Mouse (Mus musculus): Measurements from ENCODE around the gene Ifi203. TPM values are rescaled to one million over a fixed set of nuclear protein-coding genes. Genes with fewer than 3 reads are reported as not detected.
"Not testable (repeated sequence)": the region's sequence is repeated elsewhere in the genome, so short reads cannot be mapped to it uniquely, and the experiment has no call there.

Ifi203 gene
- polyA plus RNA-seq, 1 experiment from 2014 or later: 0.68 TPM

DNA sequence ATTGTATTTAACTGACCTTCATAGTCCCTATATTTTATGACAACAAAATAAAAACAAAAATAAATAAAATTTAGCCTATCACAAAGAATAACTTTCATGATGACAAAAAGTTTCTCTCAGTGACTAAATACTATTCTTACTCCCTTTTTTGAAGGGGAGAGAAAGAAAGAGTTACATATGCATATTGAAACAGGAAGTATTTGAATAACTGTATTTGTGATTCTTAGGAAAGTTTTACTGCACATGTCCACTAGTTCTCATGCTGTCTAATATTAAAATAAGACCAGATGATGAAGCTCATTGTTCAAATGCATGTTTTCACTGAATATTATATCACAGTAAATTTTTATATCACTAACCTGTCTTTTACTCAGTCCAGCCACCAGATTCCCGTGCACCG, 950 bp downstream of the Ifi203 start:
- not testable (repeated sequence) for H3K4me1 ChIP-seq; H3K27me3 ChIP-seq (replicated peaks); H3K4me2 ChIP-seq; H3K36me3 ChIP-seq (replicated peaks); H3K9me3 ChIP-seq; H3K27ac ChIP-seq; H3K9ac ChIP-seq; H3K4me3 ChIP-seq; ATAC-seq (replicated peaks)
- WGBS: 94% methylated on average over 2 of the region's 2 CpGs

DNA sequence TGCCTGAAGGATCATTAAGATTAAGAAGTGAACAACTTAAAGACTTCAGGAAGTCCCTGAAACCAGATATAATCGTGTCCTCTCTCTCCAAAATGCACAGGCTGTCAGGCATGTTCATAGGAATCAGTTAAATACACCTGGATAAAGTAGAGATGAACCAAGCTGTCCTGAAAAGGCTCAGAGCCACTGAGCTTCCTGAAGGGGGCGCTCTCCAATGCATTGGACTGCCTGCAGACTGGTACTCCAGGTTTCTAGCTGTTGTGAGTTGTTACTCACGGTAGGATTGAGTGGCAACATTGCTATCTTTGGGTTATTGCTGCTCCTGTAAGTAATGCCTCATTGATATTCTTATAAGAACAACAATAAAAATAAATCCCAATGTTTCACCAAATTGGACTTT, 23.2 kb downstream of the Ifi203 start:
- 57% methylated on average over 3 of the region's 3 CpGs for WGBS

GRCm38 (mm10) chr1:173914559-173914958, 27.9 kb downstream of the Ifi203 start:
- Histone ChIP-seq H3K4me3 (no peak overlapping the region), H3K9ac (no peak overlapping the region), H3K27ac (no peak overlapping the region), H3K4me2 (no peak overlapping the region), H3K27me3 (replicated peaks) (no peaks in the 10 kb centered on the region), H3K4me1 (no peaks in the 10 kb centered on the region), H3K9me3 (no peaks in the 10 kb centered on the region), H3K36me3 (replicated peaks) (no peaks in the 10 kb centered on the region)
- WGBS: 87% methylated on average over 2 of the region's 2 CpGs
- no peak for ATAC-seq (replicated peaks)

More for the DNA sequence above, 23.2 kb downstream of the Ifi203 start:
- not testable (repeated sequence) for H3K36me3 ChIP-seq (replicated peaks); H3K9me3 ChIP-seq; H3K27me3 ChIP-seq (replicated peaks); H3K4me2 ChIP-seq; H3K27ac ChIP-seq; ATAC-seq (replicated peaks); H3K9ac ChIP-seq; H3K4me3 ChIP-seq; H3K4me1 ChIP-seq

GRCm38 (mm10) chr1:173913256-173913791, 29.1 kb downstream of the Ifi203 start:
- H3K4me2 ChIP-seq; ATAC-seq (replicated peaks); H3K4me1 ChIP-seq; H3K27me3 ChIP-seq (replicated peaks); H3K36me3 ChIP-seq (replicated peaks); H3K4me3 ChIP-seq; H3K9me3 ChIP-seq; H3K9ac ChIP-seq; H3K27ac ChIP-seq: not testable (repeated sequence)

- H3K27me3 ChIP-seq (replicated peaks); H3K4me3 ChIP-seq; ATAC-seq (replicated peaks); H3K9ac ChIP-seq; H3K4me2 ChIP-seq; H3K4me1 ChIP-seq; H3K9me3 ChIP-seq; H3K27ac ChIP-seq; H3K36me3 ChIP-seq (replicated peaks): not testable (repeated sequence)
- WGBS: 88% methylated on average over 6 of the region's 6 CpGs
Observed at GRCm38 (mm10) chr1:173912548-173913255, 29.8 kb downstream of the Ifi203 start, which contains the start of gene Ifi211. Gene Ifi211 (minus strand): TSS chr1:173913046.

- Histone ChIP-seq H3K27ac (no peak overlapping the region), H3K36me3 (replicated peaks) (no peaks in the 10 kb centered on the region), H3K4me2 (no peak overlapping the region), H3K4me3 (no peak overlapping the region), H3K9me3 (no peaks in the 10 kb centered on the region), H3K27me3 (replicated peaks) (no peaks in the 10 kb centered on the region), H3K9ac (no peak overlapping the region), H3K4me1 (no peaks in the 10 kb centered on the region)
- 89% methylated on average over 2 of the region's 2 CpGs for WGBS
- ATAC-seq (replicated peaks): no peak
Observed at GRCm38 (mm10) chr1:173911808-173912464, 30.5 kb downstream of the Ifi203 start.

DNA sequence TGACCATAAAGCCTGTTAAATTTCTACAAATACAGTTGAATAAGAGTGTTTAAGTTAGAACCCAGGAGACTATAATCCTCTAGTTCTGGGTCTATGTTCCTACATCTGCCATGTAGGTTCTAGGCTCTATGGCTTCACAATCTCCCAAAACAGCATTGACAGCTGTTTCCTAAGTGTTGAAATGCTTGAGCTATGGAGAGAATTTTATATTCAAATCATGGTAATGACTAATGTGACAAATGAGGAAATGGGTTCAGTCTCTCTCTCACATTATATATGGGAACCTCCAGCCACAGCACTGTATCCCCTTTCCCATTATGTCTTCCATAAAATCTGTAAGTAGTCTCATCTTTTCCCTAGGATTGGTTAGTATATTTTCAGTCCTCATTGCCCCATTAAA, 34.1 kb downstream of the Ifi203 start:
- H3K4me3 ChIP-seq; H3K27me3 ChIP-seq (replicated peaks); H3K27ac ChIP-seq; H3K4me2 ChIP-seq; H3K36me3 ChIP-seq (replicated peaks); ATAC-seq (replicated peaks); H3K9ac ChIP-seq; H3K9me3 ChIP-seq; H3K4me1 ChIP-seq: not testable (repeated sequence)

DNA sequence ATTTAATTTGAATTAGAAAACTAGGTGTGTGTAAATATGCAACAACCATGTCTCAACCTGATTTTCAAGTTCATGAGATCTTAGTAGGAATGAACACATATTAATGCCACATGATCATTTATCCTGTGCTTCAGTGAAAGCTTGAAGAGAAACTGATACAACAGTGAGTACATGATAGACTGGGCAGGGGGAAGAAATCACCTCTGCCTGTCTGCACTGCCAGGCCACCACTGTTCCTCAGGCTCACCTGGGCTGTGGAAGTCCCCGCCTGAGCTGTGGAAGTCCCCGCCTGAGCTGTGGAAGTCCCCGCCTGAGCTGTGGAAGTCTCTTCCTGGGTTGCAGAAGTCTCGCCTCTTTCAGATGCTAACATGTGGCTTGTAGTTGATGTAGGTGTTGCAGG, 36.6 kb downstream of the Ifi203 start:
- 90% methylated on average over 4 of the region's 4 CpGs for WGBS
- not testable (repeated sequence) for H3K4me2 ChIP-seq; H3K36me3 ChIP-seq (replicated peaks); H3K9ac ChIP-seq; H3K9me3 ChIP-seq; H3K4me1 ChIP-seq; H3K27ac ChIP-seq; H3K4me3 ChIP-seq; H3K27me3 ChIP-seq (replicated peaks); ATAC-seq (replicated peaks)

DNA sequence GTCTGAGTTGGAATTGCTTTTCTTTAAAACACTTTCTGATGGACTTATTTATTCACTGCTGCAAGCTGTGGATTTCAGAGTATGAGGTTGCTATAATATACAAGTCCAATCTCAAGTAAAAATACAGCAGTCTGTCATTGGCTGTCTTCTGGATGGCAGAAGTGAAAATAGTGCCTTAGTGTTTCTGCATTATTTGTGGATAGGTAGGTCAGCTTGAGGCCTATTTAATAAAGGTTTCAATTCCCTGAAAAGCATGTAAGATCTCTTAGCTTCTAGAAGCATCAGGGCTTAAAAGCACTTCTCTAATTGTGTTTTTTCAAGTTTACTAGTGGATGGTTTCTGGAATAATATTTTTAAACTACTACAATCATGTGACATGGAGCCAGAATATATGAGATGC, 52.7 kb downstream of the Ifi203 start:
- H3K27ac ChIP-seq; ATAC-seq (replicated peaks); H3K36me3 ChIP-seq (replicated peaks); H3K9ac ChIP-seq; H3K4me2 ChIP-seq; H3K4me1 ChIP-seq; H3K4me3 ChIP-seq; H3K27me3 ChIP-seq (replicated peaks); H3K9me3 ChIP-seq: not testable (repeated sequence)

DNA sequence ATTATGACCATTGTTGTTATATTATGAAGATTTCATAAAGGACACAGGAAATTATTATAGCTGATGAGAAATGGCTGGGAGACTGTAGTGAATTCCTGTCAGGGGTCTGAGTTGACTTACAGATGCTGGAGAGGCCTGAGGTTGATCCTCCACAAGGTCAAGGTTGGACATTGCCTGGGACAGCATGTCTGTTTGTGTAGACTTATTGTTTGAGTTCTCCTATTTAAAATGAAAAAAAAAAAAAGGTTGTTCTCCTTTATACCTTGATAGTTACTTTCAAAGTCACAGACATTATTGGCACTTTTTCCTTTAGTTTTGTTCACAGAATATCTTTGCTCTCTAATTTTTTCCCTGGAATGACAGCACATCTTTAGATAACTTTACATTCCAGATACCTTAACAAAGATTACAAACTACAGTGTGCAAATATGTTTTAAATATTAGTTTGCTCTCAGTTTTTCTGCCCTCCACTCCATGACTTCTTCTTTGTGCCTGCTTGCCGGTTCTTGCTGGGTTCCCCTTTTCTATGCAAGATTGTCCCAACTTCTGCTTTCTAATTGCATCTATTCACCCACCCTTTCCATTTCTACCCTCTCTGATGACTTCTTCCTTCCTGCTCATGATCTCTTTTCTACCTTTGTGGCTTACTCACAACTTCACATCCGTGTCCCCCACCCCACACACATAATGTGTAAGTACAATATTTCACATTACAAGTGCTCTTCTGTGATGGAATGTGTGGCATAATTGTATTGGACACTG, 55.3 kb downstream of the Ifi203 start:
- H3K4me1 ChIP-seq; H3K4me3 ChIP-seq; H3K27ac ChIP-seq; ATAC-seq (replicated peaks); H3K4me2 ChIP-seq; H3K9me3 ChIP-seq; H3K9ac ChIP-seq; H3K36me3 ChIP-seq (replicated peaks); H3K27me3 ChIP-seq (replicated peaks): not testable (repeated sequence)
- 93% methylated on average over 1 of the region's 2 CpGs for WGBS

DNA sequence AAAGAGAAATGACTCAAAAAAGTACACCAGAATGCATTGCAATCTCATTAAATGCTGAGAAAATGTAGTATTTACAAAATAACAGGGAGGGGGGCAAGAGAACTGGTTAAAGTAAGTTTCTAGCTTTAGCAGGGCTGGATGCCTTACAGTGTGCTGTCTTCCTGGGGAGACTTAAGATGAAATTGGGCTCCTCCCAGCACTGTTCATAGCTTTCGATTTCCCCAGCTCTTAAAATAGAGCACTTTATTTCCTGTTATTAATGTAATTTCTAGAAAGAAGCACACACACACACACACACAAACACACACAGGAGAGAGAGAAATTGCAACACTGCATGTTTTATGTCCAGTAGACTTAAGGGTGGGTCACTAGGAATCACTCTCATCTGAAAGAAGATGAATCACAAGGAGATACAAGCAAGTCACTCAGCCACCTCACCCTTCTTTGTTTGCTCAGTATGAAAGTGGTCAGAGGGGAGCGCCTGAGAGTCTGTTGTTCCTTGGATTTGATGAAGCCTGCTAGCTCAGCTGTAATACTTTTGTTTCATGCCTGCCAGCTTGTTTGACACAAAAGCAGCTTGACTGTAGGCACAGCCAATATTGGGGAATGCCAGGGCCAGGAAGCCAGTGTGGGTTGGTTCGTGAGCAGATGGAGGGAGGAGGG, 62.3 kb downstream of the Ifi203 start:
- WGBS: 64% methylated on average over 3 of the region's 3 CpGs
- H3K4me2 ChIP-seq: not testable (repeated sequence)

GRCm38 (mm10) chr1:173879225-173879987, 63.1 kb downstream of the Ifi203 start:
- not testable (repeated sequence) for H3K9me3 ChIP-seq; H3K4me1 ChIP-seq; H3K27ac ChIP-seq; H3K9ac ChIP-seq; H3K27me3 ChIP-seq (replicated peaks); H3K4me2 ChIP-seq; H3K36me3 ChIP-seq (replicated peaks); H3K4me3 ChIP-seq; ATAC-seq (replicated peaks)
- WGBS: 83% methylated on average over 5 of the region's 5 CpGs

More for the DNA sequence above, 62.3 kb downstream of the Ifi203 start:
- not testable (repeated sequence) for H3K4me1 ChIP-seq; H3K27me3 ChIP-seq (replicated peaks); H3K9me3 ChIP-seq; H3K36me3 ChIP-seq (replicated peaks); H3K9ac ChIP-seq; H3K4me3 ChIP-seq; H3K27ac ChIP-seq; ATAC-seq (replicated peaks)

All from midbrain, embryonic 15.5 days (tissue).